Mouse (Mus musculus): ENCODE data around the gene Smc6. TPM values are rescaled to one million over a fixed set of nuclear protein-coding genes. Genes with fewer than 3 reads are reported as not detected.

The Smc6 gene
- polyA plus RNA-seq, 1 experiment from 2014 or later: 106 TPM

DNA sequence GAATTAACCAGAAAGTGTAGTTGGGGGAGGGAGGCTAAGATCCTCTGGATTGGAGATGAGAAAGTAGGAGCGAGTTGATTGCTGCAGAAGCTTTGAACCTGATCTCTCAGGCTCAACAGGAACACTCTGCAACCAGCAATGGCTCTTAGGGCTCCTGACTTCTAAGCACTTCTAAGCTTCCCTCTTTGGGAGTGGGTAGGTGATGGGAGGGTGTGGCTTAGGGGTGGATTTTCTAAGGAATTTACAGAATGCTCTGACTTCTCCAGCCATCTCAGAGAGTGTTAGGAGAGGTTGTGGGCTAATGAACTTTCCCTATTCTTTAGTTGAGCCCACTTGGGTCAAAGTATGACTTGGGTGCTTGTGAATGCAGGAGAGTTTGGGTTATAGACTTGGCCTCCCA is 39.6 kb upstream of the Smc6 start:
- peak overlapping the region in 1 of 2 experiments; percentile 18; a peak in 1 of 4 replicates for H3K27ac ChIP-seq (replicated peaks in 1 of 2; ENCODE audit: control insufficient read depth in 1 of 2, insufficient read depth in 1 of 2, low read depth in 2 of 2, low read length in 2 of 2)
- H3K36me3 ChIP-seq (ENCODE audit: control insufficient read depth, insufficient read depth, low read length): no peaks in the 10 kb centered on the region
- peaks cover 24 to 29% of the 10 kb centered on the region in 2 experiments for H3K4me1 ChIP-seq (ENCODE audit: control insufficient read depth in 2 of 2, insufficient read depth in 2 of 2, low read length in 2 of 2)
- no peak overlapping the region for H3K9ac ChIP-seq (ENCODE audit: low read length)
- no peaks in the 10 kb centered on the region for H3K27me3 ChIP-seq (ENCODE audit: control insufficient read depth, insufficient read depth, low read length)
- H3K4me3 ChIP-seq (ENCODE audit: control insufficient read depth in 1 of 2, insufficient read depth in 1 of 2, low read depth in 1 of 2, low read length in 2 of 2): no peak overlapping the region
- no peaks in the 10 kb centered on the region for H3K9me3 ChIP-seq (ENCODE audit: control insufficient read depth, low read length)
- ATAC-seq (ENCODE audit: insufficient number of reproducible peaks, insufficient read depth, low FRiP score, low read depth): no peak
- no peak overlapping the region for H3K4me2 ChIP-seq (ENCODE audit: low read length)
- WGBS: 71% methylated on average over 1 of the region's 1 CpGs

DNA sequence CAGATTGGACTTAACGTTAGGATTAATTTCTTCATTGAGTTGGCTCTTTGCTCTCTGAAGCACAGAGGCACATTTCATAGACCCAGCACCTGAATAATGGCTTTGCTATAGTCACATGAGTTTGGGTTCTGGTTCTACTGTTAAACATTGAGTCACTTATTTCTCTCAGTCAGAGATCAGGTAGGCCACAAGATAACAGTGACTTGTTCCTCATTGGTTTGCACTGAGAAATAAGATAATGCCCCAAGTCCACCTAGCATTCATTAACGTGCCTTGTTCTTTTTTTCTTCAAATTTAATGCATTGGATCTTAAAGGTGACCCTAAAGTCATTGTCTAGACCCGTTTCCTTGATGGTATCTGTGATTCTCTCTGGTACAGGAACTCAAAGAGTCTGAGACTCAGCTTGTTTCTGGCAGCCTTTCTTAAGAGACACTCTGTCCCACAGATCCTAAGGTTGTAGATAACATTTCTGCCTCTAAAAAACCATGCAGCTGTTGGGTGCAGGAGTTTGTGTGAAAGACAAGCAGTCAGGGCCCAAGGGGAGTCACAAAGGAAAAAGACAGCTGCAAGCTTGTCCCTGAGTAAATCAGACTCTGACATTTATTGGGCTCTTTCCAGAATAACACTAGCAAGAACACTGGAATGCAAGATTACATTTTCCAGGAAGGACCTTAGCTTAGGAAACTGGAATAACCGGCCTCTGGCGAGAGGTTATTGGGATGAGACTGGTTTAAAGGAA is 39.0 kb upstream of the Smc6 start:
- H3K27ac ChIP-seq (replicated peaks in 1 of 2; ENCODE audit: control insufficient read depth in 1 of 2, insufficient read depth in 1 of 2, low read depth in 2 of 2, low read length in 2 of 2): peak overlapping the region; percentile 41 to 51
- peaks cover 20 to 27% of the 10 kb centered on the region in 2 experiments for H3K4me1 ChIP-seq (ENCODE audit: control insufficient read depth in 2 of 2, insufficient read depth in 2 of 2, low read length in 2 of 2)
- H3K9me3 ChIP-seq (ENCODE audit: control insufficient read depth, low read length): no peaks in the 10 kb centered on the region
- no peaks in the 10 kb centered on the region for H3K36me3 ChIP-seq (ENCODE audit: control insufficient read depth, insufficient read depth, low read length)
- no peak overlapping the region for H3K9ac ChIP-seq (ENCODE audit: low read length)
- no peaks in the 10 kb centered on the region for H3K27me3 ChIP-seq (ENCODE audit: control insufficient read depth, insufficient read depth, low read length)
- ATAC-seq (ENCODE audit: insufficient number of reproducible peaks, insufficient read depth, low FRiP score, low read depth): no peak
- no peak overlapping the region for H3K4me2 ChIP-seq (ENCODE audit: low read length)
- H3K4me3 ChIP-seq (ENCODE audit: control insufficient read depth in 1 of 2, insufficient read depth in 1 of 2, low read depth in 1 of 2, low read length in 2 of 2): no peak overlapping the region
- WGBS: 56% methylated on average over 5 of the region's 5 CpGs

DNA sequence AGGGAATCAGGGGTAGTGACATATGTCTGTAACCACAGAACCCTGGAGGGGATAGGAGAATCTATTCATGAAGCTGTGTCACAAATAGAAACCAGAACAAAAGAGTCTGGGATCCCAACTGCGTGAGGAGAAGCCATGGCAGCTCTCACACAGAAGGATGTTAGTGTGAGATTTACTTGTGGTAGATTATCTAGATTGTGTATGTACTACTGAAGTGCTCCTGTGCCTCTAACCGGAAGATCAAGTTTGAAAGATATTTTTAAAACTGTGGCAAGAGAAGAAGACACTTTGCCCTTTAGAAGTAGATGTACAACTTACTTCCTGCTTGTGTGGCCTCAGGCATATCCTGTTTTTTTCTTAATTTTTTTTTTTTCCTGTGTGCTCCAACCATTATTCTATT is 35.4 kb upstream of the Smc6 start:
- no peak for ATAC-seq (ENCODE audit: insufficient number of reproducible peaks, insufficient read depth, low FRiP score, low read depth)
- Histone ChIP-seq H3K9ac (ENCODE audit: low read length) (no peak overlapping the region), H3K36me3 (ENCODE audit: control insufficient read depth, insufficient read depth, low read length) (no peaks in the 10 kb centered on the region), H3K27me3 (ENCODE audit: control insufficient read depth, insufficient read depth, low read length) (no peaks in the 10 kb centered on the region), H3K4me2 (ENCODE audit: low read length) (no peak overlapping the region), H3K4me3 (ENCODE audit: control insufficient read depth in 1 of 2, insufficient read depth in 1 of 2, low read depth in 1 of 2, low read length in 2 of 2) (no peak overlapping the region), H3K4me1 (ENCODE audit: control insufficient read depth in 2 of 2, insufficient read depth in 2 of 2, low read length in 2 of 2) (peaks cover 7 to 17% of the 10 kb centered on the region in 2 experiments; a peak in 3 of 4 replicates), H3K9me3 (ENCODE audit: control insufficient read depth, low read length) (no peaks in the 10 kb centered on the region), H3K27ac (replicated peaks in 1 of 2; ENCODE audit: control insufficient read depth in 1 of 2, insufficient read depth in 1 of 2, low read depth in 2 of 2, low read length in 2 of 2) (no peak overlapping the region)
- 45% methylated on average over 2 of the region's 2 CpGs for WGBS

DNA sequence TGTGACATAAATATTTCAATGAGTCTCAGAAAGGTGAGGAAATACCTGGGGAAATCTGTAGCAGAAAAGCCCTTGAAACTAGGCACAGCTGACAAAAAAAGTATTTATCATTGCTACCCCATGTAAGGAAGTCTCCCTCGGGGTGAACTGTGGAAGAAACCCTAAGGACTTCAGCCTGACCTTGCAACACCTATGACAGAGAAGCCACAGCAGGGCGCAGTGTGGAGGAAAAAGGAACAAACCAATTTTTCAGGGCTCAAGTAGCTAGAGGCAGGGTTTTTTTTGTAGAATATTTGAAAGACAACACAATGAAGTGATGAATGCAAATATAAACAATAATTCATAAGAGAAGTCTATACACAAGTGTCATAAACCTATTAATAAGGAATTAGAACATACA is 29.7 kb upstream of the Smc6 start:
- 0 out of 4 replicates have a peak, but pooled peaks cover 0 to 5% of the 10 kb centered on the region in 2 experiments for H3K4me1 ChIP-seq (ENCODE audit: control insufficient read depth in 2 of 2, insufficient read depth in 2 of 2, low read length in 2 of 2)
- H3K9ac ChIP-seq (ENCODE audit: low read length): no peak overlapping the region
- ATAC-seq (ENCODE audit: insufficient number of reproducible peaks, insufficient read depth, low FRiP score, low read depth): no peak
- no peak overlapping the region for H3K4me2 ChIP-seq (ENCODE audit: low read length)
- WGBS: 61% methylated on average over 2 of the region's 2 CpGs
- no peaks in the 10 kb centered on the region; the same call in 1 of the 2 replicates for H3K36me3 ChIP-seq (ENCODE audit: control insufficient read depth, insufficient read depth, low read length)
- H3K4me3 ChIP-seq (ENCODE audit: control insufficient read depth in 1 of 2, insufficient read depth in 1 of 2, low read depth in 1 of 2, low read length in 2 of 2): no peak overlapping the region
- no peak overlapping the region for H3K27ac ChIP-seq (replicated peaks in 1 of 2; ENCODE audit: control insufficient read depth in 1 of 2, insufficient read depth in 1 of 2, low read depth in 2 of 2, low read length in 2 of 2)
- no peaks in the 10 kb centered on the region for H3K9me3 ChIP-seq (ENCODE audit: control insufficient read depth, low read length)
- no peaks in the 10 kb centered on the region for H3K27me3 ChIP-seq (ENCODE audit: control insufficient read depth, insufficient read depth, low read length)

DNA sequence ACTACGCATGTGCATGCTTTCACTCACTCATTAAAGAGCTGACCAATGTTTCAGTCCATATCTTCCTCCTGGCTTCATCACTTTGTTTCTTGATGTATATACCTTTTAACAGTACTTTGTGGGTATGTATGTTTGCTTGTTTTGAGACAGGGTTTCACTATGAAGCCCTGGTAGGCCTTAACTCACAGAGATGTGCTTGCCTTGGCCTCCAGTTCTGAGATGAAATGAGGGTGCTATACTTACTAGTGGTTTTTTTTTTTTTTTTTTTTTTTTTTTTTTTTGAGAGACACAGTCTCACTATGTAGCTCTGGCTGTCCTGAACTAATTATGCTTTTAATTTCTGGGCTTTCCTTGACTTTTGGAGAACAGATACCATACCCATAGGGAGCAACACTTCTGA is 18.2 kb upstream of the Smc6 start:
- no peak overlapping the region for H3K27ac ChIP-seq (replicated peaks in 1 of 2; ENCODE audit: control insufficient read depth in 1 of 2, insufficient read depth in 1 of 2, low read depth in 2 of 2, low read length in 2 of 2)
- H3K4me1 ChIP-seq (ENCODE audit: control insufficient read depth in 2 of 2, insufficient read depth in 2 of 2, low read length in 2 of 2): no peaks in the 10 kb centered on the region
- H3K9me3 ChIP-seq (ENCODE audit: control insufficient read depth, low read length): no peaks in the 10 kb centered on the region
- no peak overlapping the region for H3K4me2 ChIP-seq (ENCODE audit: low read length)
- H3K4me3 ChIP-seq (ENCODE audit: control insufficient read depth in 1 of 2, insufficient read depth in 1 of 2, low read depth in 1 of 2, low read length in 2 of 2): no peak overlapping the region
- no peak overlapping the region for H3K9ac ChIP-seq (ENCODE audit: low read length)
- no peak for ATAC-seq (ENCODE audit: insufficient number of reproducible peaks, insufficient read depth, low FRiP score, low read depth)
- WGBS: 98% methylated on average over 1 of the region's 1 CpGs
- H3K27me3 ChIP-seq (ENCODE audit: control insufficient read depth, insufficient read depth, low read length): no peaks in the 10 kb centered on the region
- H3K36me3 ChIP-seq (ENCODE audit: control insufficient read depth, insufficient read depth, low read length): peaks cover 51% of the 10 kb centered on the region

DNA sequence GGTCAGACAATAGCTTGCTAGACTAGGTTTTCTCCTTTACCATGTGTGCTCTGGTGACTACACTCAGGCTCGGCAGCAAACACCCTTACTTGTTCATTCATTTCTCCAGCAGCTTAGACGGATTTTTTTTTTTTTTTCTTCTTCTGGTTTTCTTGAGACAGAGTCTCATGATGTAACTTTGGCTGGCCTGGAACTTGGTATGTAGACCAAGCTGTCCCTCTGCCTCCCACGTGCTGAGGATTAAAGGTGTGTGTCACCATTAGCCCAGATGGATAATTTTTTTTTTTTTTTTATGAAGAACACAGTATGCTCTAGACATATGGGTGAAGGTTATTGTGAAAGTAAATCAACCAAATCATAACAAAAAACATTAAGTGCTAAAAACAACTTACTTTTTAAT is 15.4 kb upstream of the Smc6 start:
- Histone ChIP-seq H3K27ac (replicated peaks in 1 of 2; ENCODE audit: control insufficient read depth in 1 of 2, insufficient read depth in 1 of 2, low read depth in 2 of 2, low read length in 2 of 2) (no peak overlapping the region), H3K27me3 (ENCODE audit: control insufficient read depth, insufficient read depth, low read length) (no peaks in the 10 kb centered on the region), H3K4me3 (ENCODE audit: control insufficient read depth in 1 of 2, insufficient read depth in 1 of 2, low read depth in 1 of 2, low read length in 2 of 2) (no peak overlapping the region), H3K4me2 (ENCODE audit: low read length) (no peak overlapping the region), H3K4me1 (ENCODE audit: control insufficient read depth in 2 of 2, insufficient read depth in 2 of 2, low read length in 2 of 2) (no peaks in the 10 kb centered on the region), H3K36me3 (ENCODE audit: control insufficient read depth, insufficient read depth, low read length) (peaks cover 55% of the 10 kb centered on the region), H3K9me3 (ENCODE audit: control insufficient read depth, low read length) (no peaks in the 10 kb centered on the region), H3K9ac (ENCODE audit: low read length) (no peak overlapping the region)
- 75% methylated on average over 3 of the region's 3 CpGs for WGBS
- ATAC-seq (ENCODE audit: insufficient number of reproducible peaks, insufficient read depth, low FRiP score, low read depth): no peak

DNA sequence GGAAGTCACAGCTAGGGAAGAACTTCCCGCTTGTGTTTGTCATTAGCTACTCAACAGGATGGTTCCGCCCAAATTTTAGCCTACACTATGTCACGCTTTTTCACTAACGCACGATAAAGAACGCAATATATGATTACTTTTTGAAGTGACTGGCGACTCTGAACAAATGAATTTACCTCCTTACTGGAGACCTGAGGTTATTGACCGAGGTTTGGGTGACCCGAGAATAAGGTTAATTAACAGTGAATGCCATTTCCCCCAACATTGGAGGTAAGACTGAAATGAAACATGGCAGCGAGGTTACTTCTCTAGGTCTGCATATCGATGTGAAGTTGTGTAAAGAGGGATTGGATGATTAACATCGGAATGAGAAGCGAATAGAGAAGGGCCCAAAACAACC is 791 bp upstream of the Smc6 start:
- no peaks in the 10 kb centered on the region for H3K27me3 ChIP-seq (ENCODE audit: control insufficient read depth, insufficient read depth, low read length)
- no peak for ATAC-seq (ENCODE audit: insufficient number of reproducible peaks, insufficient read depth, low FRiP score, low read depth)
- H3K4me2 ChIP-seq (ENCODE audit: low read length): peak overlapping the region; percentile 92
- H3K4me3 ChIP-seq (ENCODE audit: control insufficient read depth in 1 of 2, insufficient read depth in 1 of 2, low read depth in 1 of 2, low read length in 2 of 2): peak overlapping the region; percentile 63 to 90
- peak overlapping the region; percentile 97 for H3K9ac ChIP-seq (ENCODE audit: low read length)
- no peaks in the 10 kb centered on the region for H3K9me3 ChIP-seq (ENCODE audit: control insufficient read depth, low read length)
- H3K27ac ChIP-seq (replicated peaks in 1 of 2; ENCODE audit: control insufficient read depth in 1 of 2, insufficient read depth in 1 of 2, low read depth in 2 of 2, low read length in 2 of 2): 0 out of 4 replicates have a peak overlapping the region, but pooled peaks have one; percentile 72 to 96
- H3K36me3 ChIP-seq (ENCODE audit: control insufficient read depth, insufficient read depth, low read length): no peaks in the 10 kb centered on the region
- peaks cover 2 to 27% of the 10 kb centered on the region in 2 experiments; a peak in 3 of 4 replicates for H3K4me1 ChIP-seq (ENCODE audit: control insufficient read depth in 2 of 2, insufficient read depth in 2 of 2, low read length in 2 of 2)
- WGBS: 2% methylated on average over 13 of the region's 13 CpGs
